Mouse (Mus musculus): Measurements from ENCODE around the gene Ccnd3. TPM values are rescaled to one million over a fixed set of nuclear protein-coding genes. Genes with fewer than 3 reads are reported as not detected.
"Not testable (repeated sequence)": the region's sequence is repeated elsewhere in the genome, so short reads cannot be mapped to it uniquely, and the experiment has no call there.

The Ccnd3 gene
- total RNA-seq, 2 experiments from 2014 or later = 31.0 to 31.7 TPM

DNA sequence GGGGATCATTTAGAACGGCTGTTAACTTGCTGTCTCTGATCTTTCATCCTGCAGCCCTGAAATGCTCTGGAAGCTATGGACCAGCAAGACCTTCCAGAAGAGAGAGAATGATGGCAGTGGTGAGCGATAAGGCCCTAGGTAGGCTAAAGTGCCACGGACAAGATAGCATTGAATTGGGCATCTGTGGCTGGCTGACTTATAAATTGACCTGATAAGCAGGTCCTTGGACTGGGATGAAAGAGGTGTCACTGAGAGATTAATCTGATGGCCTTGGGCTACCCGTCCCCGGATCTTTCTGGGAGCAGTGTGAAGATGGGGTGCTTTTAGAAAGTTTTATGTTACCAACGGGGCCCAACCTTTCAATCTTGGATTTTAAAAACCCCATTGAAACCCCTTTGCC lies 73.8 kb downstream of the Ccnd3 start:
- DNase-seq (ENCODE audit: low spot score in 2 of 2) = no peak
- intact Hi-C loops (cut with DNase I) = no loop called here

DNA sequence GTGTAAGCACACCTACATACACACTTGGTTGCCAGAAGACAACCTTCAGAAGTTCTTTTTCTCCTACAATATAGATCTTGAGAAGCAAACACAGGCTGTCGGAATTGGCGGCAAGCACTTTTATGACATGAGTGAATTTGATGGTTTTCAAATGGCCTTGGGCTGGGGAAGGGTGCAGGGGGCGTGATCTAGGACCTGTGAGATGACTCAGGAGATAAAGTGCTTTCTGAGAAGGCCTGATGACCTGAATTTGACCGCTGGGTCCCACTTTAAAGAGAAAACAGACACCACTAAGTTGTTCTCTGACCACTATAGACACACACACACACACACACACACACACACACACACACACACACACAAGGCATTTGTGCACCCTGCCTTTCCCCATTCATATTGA lies 76.1 kb downstream of the Ccnd3 start:
- no peak for DNase-seq (ENCODE audit: low spot score in 2 of 2)
- intact Hi-C loops (cut with DNase I) = no loop called here

DNA sequence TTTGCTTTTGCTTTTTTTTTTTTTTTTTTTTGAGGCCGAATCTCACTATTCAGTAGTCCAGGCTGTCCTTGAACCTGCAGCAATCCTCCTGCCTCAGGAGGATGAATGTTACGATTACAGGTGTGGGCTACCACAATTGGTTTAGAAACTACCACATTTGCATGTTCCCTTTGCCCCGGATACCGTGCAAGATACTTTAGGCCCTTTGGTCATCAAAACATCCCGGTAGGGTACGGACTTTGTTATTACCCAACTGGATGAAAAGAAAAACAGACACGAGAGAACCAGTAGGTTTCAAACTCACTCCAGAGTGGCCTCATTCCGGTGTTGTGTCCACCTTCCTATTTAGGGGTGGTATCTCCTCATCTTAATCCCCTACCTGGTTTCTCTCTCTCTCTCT lies 83.7 kb downstream of the Ccnd3 start:
- intact Hi-C loops (cut with DNase I) = no loop called here
- DNase-seq (ENCODE audit: low spot score in 2 of 2) = no peak

DNA sequence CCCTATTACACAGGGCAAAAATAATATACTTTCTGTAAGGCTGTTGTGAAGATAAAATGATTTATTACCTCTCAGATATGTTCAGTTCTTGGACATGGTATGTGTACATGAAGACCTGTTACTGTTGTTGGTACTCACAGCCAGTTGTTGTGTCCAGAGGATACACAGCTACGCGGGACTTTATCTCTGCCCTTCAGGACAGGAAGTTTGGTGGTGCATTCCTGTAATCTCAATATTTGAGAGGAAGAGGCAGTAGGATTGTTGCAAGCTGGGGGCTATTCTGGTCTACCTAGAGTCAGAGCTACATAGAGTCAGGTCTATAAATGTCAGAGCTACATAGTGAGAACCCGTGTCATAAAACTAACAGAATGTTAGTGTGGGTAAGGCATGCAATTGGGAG lies 86.2 kb downstream of the Ccnd3 start:
- DNase-seq (ENCODE audit: low spot score in 2 of 2) = no peak
- intact Hi-C loops (cut with DNase I) = no loop called here

DNA sequence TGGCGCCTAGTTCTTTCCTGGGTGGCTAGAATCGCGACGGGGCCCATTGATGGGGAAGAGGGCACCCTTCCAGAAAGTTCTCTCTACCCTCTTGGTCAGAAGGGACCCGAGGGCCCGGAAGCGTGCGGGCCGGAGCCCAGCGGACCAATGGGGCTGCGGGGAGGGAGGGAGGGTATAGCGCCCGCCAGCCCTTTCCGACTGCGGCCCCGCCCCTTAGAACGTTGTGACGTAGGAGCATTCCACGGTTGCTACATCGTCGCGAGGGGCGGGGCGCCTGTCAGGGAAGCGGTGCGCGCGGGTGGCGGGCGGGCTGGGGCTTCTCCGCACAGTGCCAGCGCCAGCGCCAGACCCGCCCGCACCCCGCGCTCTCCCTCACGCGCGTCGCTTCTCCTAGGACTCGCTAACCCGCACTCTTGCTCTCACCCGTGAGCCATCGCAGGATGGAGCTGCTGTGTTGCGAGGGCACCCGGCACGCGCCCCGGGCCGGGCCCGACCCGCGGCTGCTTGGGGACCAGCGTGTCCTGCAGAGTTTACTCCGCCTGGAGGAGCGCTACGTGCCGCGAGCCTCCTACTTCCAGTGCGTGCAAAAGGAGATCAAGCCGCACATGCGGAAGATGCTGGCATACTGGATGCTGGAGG lies 88.5 kb downstream of the Ccnd3 start:
- DNase-seq (ENCODE audit: low spot score in 2 of 2) = peak; percentile 89 to 92
- intact Hi-C loops (cut with DNase I) = no loop called here

DNA sequence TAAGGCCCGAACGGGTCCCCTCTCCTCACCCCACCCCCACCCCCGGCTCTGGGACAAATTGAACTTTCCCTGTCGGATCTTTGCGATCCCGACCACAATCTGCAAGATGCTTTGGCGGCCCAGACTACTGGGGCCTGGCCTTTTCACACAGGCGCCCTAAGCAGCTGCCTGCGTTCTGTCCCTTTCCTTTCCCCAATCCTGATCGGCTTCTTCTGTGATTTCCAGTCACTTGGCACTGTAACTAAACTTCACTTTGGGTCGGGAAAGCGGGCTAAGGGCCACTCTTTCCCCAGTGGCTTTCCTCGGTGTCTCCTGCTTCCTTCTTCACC lies 89.0 kb downstream of the Ccnd3 start:
- intact Hi-C loops (cut with DNase I) = loop anchor here (1.0 kb wide), 1 partner anchor 83 kb away; no protein-coding TSS in a partner anchor

DNA sequence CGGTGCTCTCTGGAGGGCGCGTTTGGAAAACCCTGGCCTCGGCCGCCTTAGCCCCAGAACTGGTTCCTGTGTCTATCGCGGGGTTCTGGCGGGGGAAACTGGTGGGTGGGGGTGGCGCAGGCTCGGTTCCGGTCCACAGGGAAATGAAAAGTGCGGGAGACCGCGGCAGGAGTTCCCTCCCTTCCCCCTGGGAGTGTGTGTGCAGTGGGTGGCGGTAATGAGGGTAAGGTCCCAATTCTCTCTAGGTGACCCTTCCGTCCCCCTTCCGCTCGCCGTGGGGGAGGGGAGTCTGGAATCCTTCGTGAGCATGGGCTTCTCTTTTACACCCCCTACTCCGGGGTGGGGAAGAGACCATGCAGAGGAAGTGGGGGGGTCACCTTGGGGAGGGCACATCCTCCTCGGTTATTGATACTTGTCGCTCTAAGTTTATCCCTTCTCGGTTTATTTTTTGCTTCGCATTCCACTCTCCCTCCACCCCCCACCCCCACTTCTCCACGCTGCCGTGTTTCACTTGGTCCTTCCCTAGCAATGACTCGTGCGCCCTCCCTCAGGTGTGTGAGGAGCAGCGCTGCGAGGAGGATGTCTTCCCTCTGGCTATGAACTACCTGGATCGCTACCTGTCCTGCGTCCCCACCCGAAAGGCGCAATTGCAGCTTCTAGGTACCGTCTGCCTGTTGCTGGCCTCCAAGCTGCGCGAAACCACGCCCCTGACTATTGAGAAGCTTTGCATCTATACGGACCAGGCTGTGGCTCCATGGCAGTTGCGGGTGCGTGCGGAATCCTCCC lies 89.5 kb downstream of the Ccnd3 start:
- intact Hi-C loops (cut with DNase I) = loop anchor here (1.0 kb wide), 1 partner anchor 83 kb away; no protein-coding TSS in a partner anchor
- peak in 1 of 2 experiments; percentile 22 for DNase-seq (ENCODE audit: low spot score in 2 of 2)

More for the DNA sequence above, 89.0 kb downstream of the Ccnd3 start:
- DNase-seq (ENCODE audit: low spot score in 2 of 2) = peak in 1 of 2 experiments; percentile 17

DNA sequence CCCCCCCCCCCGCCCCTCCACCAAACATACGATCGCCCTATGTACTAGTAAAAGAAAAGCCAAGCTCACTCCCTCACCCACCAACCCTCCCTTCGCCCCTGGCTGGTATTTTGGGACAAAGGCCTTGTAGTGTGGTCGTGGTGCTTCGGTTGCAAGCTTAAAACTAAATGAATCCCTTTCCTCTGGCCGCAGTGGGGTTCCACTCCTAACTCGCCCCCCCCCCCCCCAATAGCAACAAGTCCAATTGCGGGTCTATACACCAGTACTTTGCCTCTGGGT lies 90.1 kb downstream of the Ccnd3 start:
- intact Hi-C loops (cut with DNase I) = loop anchor here (1.0 kb wide), 1 partner anchor 84 kb away; no protein-coding TSS in a partner anchor
- DNase-seq (ENCODE audit: low spot score in 2 of 2) = no peak

DNA sequence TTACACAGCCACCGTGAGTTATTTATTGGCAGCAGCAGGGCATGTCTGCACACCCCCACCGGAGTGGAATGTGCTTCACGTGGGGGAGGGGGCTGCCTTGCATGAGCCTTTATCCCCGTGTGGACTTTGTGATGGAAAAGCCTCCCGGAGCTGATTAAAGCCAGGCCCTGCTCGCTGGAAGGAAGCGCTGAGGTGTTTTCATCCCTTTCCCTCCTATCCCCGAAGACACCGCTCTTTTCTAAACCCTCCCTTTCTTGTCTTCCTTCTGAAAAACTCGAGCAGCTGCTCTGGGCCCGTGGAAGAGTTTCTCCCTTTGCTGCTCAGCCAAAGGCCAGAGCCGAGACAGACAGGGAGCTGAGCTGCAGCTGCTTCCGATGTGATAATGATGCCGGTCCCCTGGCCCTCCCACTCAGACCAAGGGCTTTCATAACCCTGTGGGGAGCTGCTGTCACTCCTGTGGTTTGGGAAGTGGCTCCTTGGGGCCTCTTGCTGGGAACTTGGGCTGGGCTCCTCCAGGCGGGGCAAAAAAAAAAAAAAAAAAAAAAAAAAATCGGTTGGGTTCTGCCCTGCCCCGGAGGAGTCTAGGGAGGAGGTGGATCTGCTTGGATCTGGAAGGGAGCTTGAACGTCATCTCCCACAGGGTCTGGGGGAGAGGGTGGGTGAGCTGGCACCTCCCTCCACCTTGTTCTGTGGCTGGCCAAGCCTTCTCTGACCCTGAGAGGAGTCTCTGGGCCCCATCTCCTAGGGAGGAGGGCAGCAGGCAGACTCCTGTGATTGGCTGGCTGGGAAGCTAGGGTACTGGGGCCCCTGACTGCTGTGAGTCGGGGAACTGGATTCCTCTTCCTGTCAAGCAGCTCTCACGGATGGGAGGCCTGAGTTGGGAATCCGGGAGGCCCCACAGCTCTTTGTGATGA lies 90.7 kb downstream of the Ccnd3 start:
- DNase-seq (ENCODE audit: low spot score in 2 of 2) = no peak
- intact Hi-C loops (cut with DNase I) = no loop called here

DNA sequence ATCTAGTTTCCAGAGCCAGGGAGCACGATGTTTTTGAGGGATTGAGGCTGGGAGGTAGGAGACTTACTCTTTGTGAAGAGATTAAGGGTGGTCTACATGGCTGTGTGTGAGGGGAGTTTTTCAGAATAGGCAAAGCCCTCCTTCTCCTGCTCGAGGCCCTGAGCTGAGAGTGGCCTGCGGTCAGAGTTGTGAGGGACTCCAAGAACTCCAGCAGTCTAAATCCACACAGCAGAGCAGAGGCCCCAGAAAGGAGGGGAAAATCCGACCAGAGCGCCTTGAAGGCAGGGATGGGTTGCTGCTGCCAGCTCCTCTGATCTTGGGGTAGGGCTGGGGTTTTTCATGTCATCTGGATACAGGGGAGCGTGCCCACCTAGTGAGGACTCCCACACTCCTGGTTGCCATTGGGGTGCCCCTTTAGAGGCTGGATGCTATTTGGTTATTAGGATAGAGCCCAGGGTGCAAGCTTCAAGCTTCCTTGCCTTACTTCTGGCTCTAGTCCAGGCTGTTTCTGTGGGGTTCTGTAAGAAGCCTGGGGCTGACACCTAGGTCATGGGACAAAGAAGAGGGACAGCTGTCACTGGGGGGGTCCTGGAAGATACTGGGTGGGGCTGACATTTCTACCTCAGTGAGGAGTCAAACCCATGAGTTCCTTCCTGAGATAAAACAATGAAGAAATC lies 91.4 kb downstream of the Ccnd3 start:
- no peak for DNase-seq (ENCODE audit: low spot score in 2 of 2)
- intact Hi-C loops (cut with DNase I) = no loop called here

DNA sequence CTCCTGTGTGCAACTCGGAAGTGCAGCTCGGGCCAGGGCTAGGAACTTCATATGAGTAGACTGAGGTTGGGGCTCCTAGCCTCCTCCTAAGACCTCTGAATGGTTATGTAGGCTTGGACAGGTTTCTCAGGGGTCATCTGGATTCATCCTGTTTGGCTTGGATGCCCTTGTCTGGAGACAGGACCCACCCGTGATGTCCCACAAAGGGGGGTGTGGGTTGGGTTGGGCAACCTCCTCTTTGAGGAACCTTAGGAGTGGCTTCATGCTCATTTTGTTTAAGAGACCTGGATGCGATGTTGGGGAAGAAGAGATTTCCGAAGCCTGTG lies 92.0 kb downstream of the Ccnd3 start:
- no peak for DNase-seq (ENCODE audit: low spot score in 2 of 2)
- intact Hi-C loops (cut with DNase I) = no loop called here

DNA sequence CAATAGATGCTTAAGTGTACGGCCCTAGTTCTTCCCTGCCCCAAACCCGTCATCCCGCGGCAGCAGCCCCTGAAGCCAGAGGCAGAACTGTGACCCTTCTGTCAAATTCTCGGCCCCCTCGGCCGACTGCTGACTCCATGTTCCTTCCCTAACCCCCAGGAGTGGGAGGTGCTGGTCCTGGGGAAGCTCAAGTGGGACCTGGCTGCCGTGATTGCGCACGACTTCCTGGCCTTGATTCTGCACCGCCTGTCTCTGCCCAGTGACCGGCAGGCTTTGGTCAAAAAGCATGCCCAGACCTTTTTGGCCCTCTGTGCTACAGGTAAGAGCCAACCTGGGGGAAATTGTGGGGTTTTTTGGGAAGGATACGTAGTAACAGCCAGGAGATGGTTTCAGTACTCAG lies 92.4 kb downstream of the Ccnd3 start:
- intact Hi-C loops (cut with DNase I) = no loop called here
- DNase-seq (ENCODE audit: low spot score in 2 of 2) = no peak

DNA sequence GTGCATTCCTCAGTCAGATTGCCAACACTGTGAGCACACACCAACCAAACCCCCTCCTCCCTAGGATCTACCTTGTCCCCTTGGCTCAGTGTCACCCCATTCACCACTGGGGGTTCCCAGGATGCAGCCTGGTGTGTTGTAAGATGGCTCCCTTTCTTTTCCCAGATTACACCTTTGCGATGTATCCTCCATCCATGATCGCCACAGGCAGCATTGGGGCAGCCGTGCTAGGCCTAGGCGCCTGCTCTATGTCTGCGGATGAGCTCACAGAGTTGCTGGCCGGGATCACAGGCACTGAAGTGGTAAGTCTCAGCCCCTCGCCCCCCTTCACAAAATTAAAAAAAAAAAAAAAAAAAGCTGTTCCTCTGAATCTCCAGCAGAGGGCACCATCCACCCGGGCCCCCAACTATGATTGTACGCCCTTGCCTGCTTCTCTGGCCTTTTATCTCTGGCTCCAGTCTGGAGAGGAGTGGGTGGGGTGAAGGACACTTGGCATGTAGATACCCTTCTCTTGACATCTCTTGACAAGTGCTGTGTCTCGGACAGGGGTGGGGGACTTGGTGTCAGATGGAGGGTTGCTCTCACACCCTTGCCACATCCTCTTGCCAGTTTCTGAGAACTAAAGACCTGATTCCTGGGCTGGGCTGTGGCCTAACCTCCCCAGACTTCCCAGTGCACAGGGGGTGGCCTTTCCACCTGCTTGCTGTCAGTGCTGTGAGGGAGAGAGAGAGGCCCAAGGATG lies 93.2 kb downstream of the Ccnd3 start:
- intact Hi-C loops (cut with DNase I) = no loop called here
- no peak for DNase-seq (ENCODE audit: low spot score in 2 of 2)

DNA sequence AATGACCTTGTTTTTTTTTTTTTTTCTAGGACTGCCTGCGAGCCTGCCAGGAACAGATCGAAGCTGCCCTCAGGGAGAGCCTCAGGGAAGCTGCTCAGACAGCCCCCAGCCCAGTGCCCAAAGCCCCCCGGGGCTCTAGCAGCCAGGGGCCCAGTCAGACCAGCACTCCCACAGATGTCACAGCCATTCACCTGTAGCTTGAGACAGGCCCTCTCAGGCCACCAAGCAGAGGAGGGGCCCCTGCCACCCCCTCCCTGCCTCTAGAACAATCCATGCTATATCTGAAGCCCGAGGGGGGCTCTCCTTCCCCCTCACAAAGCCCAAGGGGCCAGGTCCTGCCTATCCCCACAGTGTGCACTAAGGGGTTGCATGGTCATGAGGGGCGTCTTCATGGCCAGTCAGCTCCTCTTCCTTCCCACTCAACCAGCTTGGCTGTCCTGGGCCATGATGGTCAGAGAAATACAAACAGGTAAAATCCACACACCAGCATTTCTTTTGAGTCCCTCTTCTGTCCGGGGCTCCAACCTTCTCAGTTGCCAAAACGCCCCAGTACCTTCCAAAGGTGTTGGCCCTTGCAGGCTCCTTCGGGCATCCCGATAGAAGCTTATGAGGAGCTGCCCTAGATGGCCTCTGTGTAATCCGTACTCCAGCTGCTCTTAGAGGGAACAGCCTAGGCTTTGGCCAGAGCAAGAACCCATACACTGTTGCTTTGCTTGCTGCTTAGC lies 93.9 kb downstream of the Ccnd3 start:
- DNase-seq (ENCODE audit: low spot score in 2 of 2); intact Hi-C loops (cut with DNase I): not testable (repeated sequence)

DNA sequence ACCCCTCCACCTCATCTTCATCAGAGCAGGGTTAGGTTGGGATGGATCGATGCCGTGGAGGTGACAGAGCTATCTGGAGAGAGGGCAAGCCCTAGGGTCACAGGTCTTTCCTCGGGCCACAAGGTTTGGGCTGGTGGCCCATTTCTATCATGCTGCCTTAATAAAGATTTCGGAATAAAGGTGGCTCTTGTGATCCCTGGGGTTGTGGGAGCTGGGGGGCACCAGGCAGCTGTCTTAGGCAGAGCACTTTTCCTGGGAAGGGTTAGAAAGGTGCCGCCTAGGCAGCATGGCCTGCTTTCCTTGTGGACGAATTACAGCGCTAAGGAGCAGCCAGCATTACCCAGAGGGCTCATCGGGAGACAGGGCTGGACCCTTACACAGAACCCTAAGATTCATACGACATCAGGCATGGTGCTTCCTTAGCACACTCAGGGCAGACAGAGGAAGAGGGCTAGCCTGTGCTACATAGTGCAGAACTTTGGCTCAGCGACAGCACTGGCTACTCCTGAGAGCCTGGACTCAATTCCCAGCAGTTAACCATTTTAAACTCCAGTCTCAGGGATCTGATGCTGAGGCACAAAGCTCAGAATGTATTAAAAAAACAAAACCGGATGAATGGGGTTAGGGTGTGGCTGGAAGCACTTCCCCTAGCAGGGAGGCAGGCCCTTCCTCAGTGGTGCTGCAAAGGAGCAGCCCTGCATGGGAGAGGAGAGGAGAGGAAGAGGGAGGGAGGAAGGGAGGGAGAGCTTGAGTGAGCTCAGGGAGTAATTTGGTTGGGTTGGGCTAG lies 94.9 kb downstream of the Ccnd3 start:
- intact Hi-C loops (cut with DNase I) = no loop called here
- no peak for DNase-seq (ENCODE audit: low spot score in 2 of 2)

DNA sequence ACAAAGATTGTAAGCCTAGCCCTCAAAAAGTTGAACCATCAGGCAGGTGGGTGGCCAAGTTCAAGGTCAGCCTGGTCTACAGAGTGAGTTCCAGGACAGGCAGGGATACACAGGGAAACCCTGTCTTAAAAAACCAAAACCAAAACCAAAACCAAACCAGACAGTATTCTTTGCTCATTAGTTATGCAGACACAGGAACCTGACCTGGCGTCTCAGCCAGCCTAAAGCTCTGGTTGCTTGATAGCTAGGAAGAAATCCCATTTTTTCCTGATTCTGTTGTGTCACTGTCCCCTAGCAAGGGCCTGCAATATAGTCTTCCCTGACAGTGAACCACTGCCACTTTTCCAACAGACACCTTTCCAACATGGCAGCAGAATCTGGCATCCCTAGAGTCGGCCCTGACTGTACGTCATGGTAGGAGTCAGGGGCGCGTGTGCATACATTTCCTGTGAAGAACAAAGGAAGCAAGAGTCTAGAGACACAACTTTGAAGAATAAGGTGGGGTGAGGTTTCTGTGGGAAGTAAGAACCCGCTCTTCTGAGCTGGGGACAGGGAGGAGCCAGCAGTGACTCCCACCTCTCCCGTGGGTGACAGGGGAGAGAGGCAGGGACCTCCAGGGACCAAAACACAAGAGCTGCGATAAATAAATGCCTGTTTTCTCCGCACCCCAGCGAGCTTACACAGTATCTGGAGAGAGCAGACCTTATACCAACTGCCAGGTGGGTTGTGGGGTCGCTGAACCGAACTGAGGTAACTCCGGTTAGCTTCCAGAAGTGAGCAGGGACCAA lies 95.9 kb downstream of the Ccnd3 start:
- intact Hi-C loops (cut with DNase I) = no loop called here
- no peak for DNase-seq (ENCODE audit: low spot score in 2 of 2)

DNA sequence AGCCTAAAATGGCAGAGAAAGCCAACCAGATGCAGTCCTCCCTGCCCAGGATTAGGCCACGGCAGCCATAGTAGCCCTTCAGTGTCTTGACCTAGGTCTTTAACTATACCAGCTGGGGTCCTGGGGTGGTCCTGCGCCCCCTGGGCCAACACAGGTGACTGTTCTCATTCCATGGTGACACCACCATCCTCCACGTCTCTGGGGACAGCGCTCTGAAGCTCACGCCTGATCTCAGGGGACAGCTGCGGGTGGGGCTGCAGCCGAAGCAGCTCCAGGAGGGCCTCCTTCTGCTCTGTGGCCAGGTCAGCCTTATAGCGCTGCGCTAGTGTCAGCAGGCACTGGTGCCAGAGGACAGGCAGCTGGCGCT lies 96.5 kb downstream of the Ccnd3 start:
- no peak for DNase-seq (ENCODE audit: low spot score in 2 of 2)
- intact Hi-C loops (cut with DNase I) = no loop called here
